Mouse (Mus musculus) lung, adult 18-20 months (tissue): ENCODE measurements around the gene Traf3ip2.

ENCODE experiments used
- DNase-seq, 2 experiments: peaks; one replicate each; pipeline ENCODE4 v3.0.0; 2022; ENCODE audit warnings: mixed read lengths in 2 of 2

The Traf3ip2 gene

GRCm38 (mm10) chr10:39612633-39612988 lies at the start of gene Traf3ip2:
TSS of gene Traf3ip2 (plus strand) at chr10:39612934.
- no peak for DNase-seq

GRCm38 (mm10) chr10:39563552-39564223 lies 49.0 kb upstream of the Traf3ip2 start:
- no peak for DNase-seq

- DNase-seq, result peak; percentile 45 to 72
Measured at GRCm38 (mm10) chr10:39566901-39567300, 45.8 kb upstream of the Traf3ip2 start.

DNA sequence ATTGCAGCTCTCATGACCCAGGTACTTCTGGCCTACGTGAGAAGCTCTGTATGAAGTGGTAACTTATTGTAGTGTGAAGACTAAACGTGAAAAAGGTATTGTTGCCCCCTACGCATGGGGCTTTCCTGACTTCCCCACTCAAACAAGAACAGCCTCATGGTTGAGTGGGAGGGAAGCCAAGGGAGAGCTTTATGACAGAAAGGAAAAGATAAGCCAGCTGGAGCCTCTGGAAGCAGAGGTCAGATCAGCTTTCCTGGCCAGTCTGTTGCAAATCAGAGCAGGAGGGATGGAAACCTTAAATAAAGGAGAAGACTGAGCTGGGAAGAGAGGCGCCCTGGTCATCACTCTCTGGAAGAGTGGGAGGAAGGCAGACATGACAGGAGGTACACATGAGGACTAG lies 43.7 kb upstream of the Traf3ip2 start:
- DNase-seq, result no peak

DNA sequence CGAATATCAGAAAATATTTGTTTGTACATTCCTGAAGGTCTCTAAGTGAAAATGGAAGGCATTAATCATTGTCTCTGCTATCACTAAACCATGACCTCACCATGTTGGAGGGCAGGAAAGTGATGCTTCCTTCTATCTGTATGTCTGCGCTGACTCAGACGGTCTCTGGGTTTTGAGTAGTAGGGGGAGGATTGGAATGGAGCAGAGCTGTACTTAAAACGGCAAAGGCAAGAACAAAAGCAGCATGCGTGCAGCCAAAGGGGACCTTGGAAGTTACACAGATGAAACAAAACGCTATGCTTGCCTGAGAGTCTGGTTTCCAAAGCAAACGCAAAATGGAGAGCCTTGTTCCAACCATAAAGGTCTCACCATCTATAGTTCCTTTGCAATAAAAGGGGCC lies 41.7 kb upstream of the Traf3ip2 start:
- no peak for DNase-seq

DNA sequence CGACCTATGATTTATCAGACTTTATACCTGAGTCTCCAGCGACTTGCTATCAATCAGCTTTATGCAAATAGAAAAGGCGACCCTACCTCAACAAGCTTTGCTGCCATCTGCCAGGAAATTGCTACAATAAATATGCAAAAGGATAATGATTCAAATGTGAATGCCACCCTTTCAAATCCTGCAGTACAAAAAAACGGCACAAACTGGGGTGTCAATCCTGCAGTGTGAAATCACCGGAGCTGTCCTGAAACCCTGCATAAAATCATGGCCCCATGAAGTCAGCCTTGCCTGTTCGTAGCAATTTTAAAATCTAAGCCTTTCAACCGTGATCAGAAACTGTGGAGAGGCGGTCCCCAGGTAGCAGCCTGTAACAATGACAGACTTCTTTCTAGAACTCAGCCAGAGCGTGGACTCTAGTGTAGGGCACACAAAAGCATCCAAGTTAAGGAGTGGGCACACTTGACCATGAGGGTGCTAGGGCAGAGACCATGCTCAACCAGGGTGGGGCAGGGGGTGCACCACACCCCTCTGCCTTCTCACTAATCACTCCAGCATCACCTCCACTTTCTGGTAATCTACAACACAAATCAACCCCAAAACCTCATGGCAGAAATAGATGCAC lies 40.6 kb upstream of the Traf3ip2 start:
- no peak for DNase-seq

DNA sequence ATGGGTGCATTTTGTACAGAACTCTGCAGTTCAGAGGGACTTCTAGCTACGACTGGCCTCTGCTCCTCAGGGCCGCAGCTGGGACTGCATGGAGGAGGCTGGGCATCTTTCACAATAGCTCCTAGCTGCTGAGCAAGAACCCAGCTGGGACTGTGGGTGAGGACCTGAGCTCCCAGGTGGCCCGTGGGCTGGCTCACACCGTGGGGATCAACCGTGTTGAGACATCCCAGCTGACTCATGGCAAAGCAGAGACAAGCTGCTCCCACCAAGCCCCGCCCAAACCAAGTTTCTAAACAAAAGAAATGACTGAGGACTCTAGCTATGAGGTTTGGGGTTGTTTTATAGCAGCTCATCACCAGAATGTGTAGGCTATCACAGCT lies 40.1 kb upstream of the Traf3ip2 start:
- peak in 1 of 2 experiments; percentile 25 for DNase-seq

GRCm38 (mm10) chr10:39576466-39576865 lies 36.3 kb upstream of the Traf3ip2 start:
- DNase-seq, result no peak

DNA sequence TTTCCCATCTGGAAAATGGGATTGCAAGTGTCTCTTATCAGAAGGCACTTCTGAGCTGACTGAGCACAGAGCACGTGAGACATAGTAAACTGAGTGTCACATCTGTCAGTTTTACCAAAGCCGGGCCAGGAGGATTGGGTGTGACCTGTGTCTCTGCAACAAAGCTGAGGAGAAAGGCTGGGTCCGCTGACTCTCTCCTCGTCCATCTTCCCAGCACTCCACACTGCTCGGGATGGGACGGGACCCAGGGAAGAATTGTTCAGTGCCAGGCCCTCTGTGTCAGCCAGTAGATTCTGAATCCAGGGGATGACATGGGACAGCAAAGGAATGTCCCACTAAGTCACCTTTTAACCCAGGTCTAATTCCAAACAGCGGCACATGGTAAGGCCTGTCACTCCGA lies 32.3 kb upstream of the Traf3ip2 start:
- peak in 1 of 2 experiments; percentile 29 for DNase-seq

DNA sequence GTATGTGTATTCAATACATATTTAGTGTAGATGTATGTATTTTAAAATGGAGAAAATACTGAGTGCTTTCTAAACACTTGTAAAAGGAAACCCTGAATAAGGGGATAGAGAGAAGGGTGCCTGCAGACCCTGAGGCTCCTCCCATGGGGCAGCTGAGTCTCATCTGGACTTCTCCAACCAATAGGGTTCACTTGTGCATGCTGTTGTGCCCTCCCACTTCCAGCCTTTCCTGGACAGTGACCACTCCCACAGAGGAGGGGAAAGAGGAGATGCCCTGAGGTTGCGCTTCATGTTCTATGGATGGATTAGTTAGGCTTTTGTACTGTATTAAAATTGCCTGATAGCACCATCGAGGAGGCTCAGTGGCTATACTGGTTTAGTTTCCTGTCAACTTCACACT lies 30.3 kb upstream of the Traf3ip2 start:
- DNase-seq, result no peak

DNA sequence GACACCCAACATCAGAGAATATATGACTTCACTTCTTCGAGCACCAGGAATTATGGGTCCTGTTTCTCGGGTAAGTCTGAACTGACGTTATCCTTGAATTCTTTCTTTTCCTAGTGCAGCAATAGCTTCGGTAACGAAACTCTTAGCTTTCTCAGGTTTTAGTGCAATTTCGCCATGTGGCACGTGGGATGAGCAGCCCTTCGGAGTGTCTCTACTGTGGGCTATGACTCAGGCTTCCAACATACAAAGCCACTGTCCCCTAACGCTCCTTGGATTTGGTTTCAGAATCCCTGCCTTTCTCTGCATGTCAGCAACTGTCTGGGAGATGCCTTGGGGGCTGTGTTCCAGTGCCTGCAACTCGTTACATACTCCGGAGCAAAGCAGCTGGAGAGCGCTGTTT lies 29.0 kb upstream of the Traf3ip2 start:
- no peak for DNase-seq

GRCm38 (mm10) chr10:39587290-39587925 lies 25.3 kb upstream of the Traf3ip2 start:
- DNase-seq, result no peak

DNA sequence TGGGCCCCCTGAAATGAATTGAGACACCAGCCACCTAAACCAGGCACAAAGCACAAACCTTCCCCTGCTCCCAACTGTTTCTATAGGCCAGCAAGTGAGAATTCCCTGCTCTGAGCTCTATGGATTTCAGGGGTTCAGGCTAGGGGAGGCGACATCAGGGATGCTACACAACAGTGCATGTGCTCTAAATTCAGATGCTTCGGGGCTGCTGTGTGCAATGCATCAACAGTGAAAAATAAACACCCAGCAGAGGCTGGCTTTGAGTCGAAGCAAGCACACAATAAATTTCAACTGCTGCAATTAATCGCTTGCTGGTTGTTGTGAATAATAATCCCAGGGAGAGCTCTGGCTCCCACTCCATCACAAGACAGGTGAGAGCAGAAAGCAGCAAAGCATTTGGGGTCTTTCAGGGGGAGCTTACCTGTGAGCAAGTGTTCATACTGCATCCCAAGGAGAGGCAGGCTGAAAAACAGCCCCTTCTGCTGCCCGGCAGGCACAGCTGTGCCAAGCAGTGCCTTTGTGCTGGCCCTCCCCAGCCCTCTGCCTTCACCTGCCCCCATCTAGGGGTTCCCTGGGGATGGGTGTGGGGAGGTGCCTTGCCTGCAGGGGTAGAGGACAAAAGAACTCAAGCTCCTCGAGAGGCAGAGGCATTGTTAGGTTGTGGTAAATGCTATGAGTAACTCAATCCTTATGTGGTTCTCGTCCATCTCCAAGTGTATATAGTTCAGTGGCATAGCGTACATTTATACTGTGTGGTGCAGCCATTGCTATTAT lies 24.6 kb upstream of the Traf3ip2 start:
- no peak for DNase-seq

DNA sequence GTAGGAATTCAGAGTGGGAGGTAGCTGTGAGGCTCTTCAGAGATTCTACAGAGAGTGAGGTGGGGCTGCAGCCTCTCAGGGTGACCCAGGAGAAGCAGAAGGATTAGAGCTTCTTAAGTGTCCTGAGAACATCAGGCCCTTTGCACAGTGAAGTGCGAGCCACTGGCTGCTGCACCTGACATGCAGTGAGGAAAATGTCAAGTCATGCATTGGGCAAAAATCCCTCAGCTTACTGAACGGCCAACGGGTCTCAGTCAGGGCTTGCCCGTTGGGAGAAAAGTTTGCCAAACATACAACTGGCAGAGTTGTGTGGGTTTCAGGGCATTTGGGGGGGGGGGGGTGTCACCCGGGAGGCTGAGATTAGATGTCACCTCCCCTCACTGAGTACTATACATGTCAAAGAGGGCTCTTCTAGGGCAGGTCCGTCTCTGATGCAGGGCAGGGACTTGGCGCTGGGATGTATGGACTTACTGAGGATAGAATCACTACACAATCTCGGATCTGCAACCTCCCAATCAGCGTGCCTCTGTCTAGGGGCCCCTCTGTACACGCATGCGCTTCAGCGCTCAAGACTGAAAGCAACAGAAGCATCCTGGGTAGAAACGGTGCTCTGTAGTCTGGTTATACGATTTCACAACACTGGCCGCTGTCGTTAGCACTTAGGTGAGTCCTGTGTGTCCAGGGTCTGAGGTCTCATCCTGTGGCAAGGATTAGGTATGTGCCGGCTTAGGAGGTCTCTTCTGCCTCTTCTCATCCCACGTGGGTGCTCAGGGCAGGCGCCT lies 22.8 kb upstream of the Traf3ip2 start:
- no peak for DNase-seq

DNA sequence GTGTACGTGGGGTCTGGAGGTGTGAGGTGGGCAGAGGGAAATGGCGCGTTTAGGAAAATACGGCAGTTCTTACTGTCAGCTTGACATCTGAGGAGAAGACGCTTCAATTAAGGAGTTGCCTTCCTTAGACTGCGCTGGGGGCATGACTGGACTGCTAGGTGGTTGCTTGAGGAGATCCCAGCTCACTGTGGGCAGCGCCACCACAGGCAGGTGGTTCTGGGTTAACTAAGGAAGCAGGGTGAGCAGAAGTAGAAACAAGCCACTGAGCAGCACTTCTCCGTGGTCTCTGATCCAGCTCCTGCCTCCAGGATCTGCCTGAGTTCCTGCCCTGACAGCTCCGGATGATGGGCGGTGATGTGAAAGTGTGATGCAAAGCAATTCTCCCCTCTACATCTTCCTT lies 22.1 kb upstream of the Traf3ip2 start:
- no peak for DNase-seq

DNA sequence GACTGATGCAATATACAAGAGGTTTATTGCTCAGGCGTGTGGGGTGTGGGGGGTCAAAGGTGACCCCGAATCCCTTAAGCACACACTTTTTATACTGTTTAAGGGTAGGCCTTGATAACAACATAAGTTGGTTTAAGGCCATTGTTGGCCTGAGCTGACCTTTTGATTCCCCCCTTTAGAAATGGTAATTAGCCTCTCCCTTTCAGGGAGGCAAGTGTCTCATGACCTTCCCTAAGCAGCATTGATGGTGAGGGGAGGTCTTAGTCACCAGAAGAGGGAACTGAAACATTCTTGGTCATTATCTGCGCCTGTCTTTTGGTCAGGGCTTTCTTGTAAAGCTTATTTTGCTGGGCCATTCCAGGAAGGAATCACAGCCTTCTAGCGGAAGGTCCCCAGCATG lies 20.2 kb upstream of the Traf3ip2 start:
- no peak for DNase-seq

GRCm38 (mm10) chr10:39594716-39595115 lies 18.0 kb upstream of the Traf3ip2 start:
- no peak for DNase-seq

DNA sequence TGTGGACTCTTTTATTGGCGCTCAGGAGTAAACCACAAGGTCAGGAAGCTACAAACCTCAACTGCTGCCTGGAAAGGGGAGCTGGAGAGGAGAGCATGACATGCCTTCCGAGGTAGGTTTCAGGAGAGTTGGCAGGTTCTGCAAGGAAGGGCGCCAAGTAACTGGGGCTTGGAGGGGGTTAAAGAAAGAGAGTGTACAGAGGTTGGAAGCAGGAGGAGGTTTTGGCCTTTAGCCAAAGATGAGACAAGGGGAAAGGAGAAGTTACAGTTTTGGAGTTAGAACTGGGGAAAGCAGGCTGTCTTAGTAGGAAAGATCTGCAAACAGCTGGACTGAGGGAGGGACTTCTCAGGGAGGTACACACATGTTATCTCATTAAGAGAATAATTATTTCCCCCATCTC lies 16.9 kb upstream of the Traf3ip2 start:
- no peak for DNase-seq

GRCm38 (mm10) chr10:39597116-39597791 lies 15.5 kb upstream of the Traf3ip2 start:
- no peak for DNase-seq

DNA sequence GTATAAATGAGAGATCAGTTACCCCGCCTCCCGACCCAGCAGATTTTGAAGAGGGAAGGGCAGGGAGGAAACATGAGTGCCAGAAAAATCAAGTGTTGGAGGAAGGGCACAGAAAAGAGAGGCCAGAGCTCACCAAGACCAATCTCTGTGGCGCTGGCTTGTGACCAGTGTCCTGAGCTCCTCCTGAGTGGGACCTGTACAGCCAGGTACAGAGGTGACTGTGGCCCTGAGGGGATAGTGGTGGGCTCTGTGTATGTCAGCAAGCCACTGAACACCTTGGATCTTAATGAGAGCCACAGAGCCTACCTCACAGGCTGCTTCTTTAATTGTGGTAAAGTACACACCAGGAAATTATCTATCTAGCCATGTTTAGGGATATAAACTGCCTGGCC lies 14.9 kb upstream of the Traf3ip2 start:
- peak; percentile 25 to 49 for DNase-seq

DNA sequence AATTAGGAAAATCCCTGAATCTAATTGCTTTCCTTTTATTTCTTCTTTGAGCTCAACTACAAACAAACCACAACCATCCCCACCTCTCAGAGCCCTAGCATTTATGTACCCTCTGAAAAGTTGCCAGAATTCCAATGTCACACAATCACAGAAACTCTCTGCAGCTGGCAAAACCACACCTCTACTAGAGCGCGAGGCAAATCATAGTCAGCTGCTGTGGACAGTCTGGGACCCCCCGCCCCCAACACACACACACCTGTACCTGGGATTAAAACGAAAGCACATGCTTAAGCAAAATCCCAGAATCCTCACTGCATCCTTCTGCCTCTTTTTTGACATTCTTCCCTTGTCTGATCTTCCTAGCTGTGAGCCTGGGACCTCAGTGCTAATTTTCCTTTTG lies 13.1 kb upstream of the Traf3ip2 start:
- DNase-seq, result no peak

- no peak for DNase-seq
Measured at GRCm38 (mm10) chr10:39600115-39600514, 12.6 kb upstream of the Traf3ip2 start.
